Mouse (Mus musculus) thymus, adult 2 months (tissue): ENCODE data around the gene Rab23.

Source experiments
- CTCF ChIP-seq: fragments of 200-500 bp; IDR thresholded peaks from 2 replicates; pipeline ENCODE4 v1.5.1; 2012; ENCODE audit warnings: mild to moderate bottlenecking, control low read depth, low read length, moderate library complexity, borderline replicate concordance; ENCODE audit not compliant: control insufficient read depth, poor library complexity, insufficient read depth; ENCODE audit errors: extremely low read depth
- POLR2A ChIP-seq: fragments of 200-500 bp; IDR thresholded peaks from 2 replicates; pipeline ENCODE4 v1.6.1; 2012; ENCODE audit warnings: mild to moderate bottlenecking, low read length, control low read depth, moderate library complexity; ENCODE audit not compliant: control insufficient read depth, poor library complexity, insufficient read depth; ENCODE audit errors: extremely low read depth

- TF ChIP-seq POLR2A (no peak), CTCF (no peak)
Measured at GRCm38 (mm10) chr1:33684459-33684858, 35.2 kb upstream of the Rab23 start.
